Mouse (Mus musculus) adrenal gland, postnatal 25 days (tissue): ENCODE results near the gene Olfr691. TPM values are rescaled to one million over a fixed set of nuclear protein-coding genes. Genes with fewer than 3 reads are reported as not detected.

Experiments
- total RNA-seq: library from RNA; stranded (reverse); gene quantifications from 2 replicates; pipeline ENCODE4 v1.2.3, GENCODE M21; 2021

The Olfr691 gene
- total RNA-seq, 1 experiment from 2014 or later = not detected

Other genes with a start within 250 kb of the Olfr691 start
- gene Olfr680-ps1, start 249.5 kb downstream of the Olfr691 start, total RNA-seq = not detected in 2 replicates
- gene Olfr681, start 225.4 kb downstream of the Olfr691 start, total RNA-seq = not detected in 2 replicates
- gene Olfr683, start 195.3 kb downstream of the Olfr691 start, total RNA-seq = not detected in 2 replicates
- gene Olfr684, start 178.6 kb downstream of the Olfr691 start, total RNA-seq = not detected in 2 replicates
- not detected in 2 replicates for gene Olfr685, start 156.3 kb downstream of the Olfr691 start, total RNA-seq
- gene Olfr686, start 134.8 kb downstream of the Olfr691 start, total RNA-seq = not detected in 2 replicates
- not detected in 2 replicates for gene Olfr688, start 54.2 kb downstream of the Olfr691 start, total RNA-seq
- not detected in 2 replicates for gene Olfr689, start 31.1 kb downstream of the Olfr691 start, total RNA-seq
- gene Olfr690, start 8.2 kb downstream of the Olfr691 start, total RNA-seq = not detected in 2 replicates
- not detected in 2 replicates for gene Olfr692, start 26.0 kb upstream of the Olfr691 start, total RNA-seq
- not detected in 2 replicates for gene Gm5901, start 32.8 kb upstream of the Olfr691 start, total RNA-seq
- 33.2 and 33.3 TPM in 2 replicates for gene Fam160a2, start 57.8 kb upstream of the Olfr691 start, total RNA-seq
- not detected in 2 replicates for gene Cnga4, start 62.3 kb upstream of the Olfr691 start, total RNA-seq
- gene Cckbr, start 83.5 kb upstream of the Olfr691 start, total RNA-seq = not detected in 2 replicates
- gene Cavin3, start 140.0 kb upstream of the Olfr691 start, total RNA-seq = 77.1 and 96.1 TPM in 2 replicates
- gene Smpd1, start 212.1 kb upstream of the Olfr691 start, total RNA-seq = 48.2 and 49.1 TPM in 2 replicates
- 13.6 and 15.0 TPM in 2 replicates for gene Apbb1, start 239.4 kb upstream of the Olfr691 start, total RNA-seq